Mouse (Mus musculus) MEL (cell line): ENCODE measurements around the gene Higd1a. TPM values are rescaled to one million over a fixed set of nuclear protein-coding genes. Genes with fewer than 3 reads are reported as not detected.

Experiments
- DNase-seq: peaks from one replicate; pipeline ENCODE4 v3.0.0; 2011; ENCODE audit warnings: low read depth, low spot score
- H3K27ac ChIP-seq: 2 replicates; pipeline ENCODE4 v1.5.1; 2012; ENCODE audit warnings: low read depth, mild to moderate bottlenecking, control low read depth, low read length, moderate library complexity; ENCODE audit not compliant: control insufficient read depth
- H3K27me3 ChIP-seq, 2 experiments: fragments of 150-350 bp in 1 of 2; sonication (generic) in 1 of 2; 2 replicates each; pipeline ENCODE4 v1.6.1; 2012; ENCODE audit warnings: low read length in 2 of 2, mild to moderate bottlenecking in 2 of 2, improper control_type of control experiment in 1 of 2, moderate library complexity in 1 of 2; ENCODE audit not compliant: insufficient read depth in 2 of 2, control insufficient read depth in 1 of 2
- H3K36me3 ChIP-seq, 2 experiments: 2 replicates each; pipeline ENCODE4 v1.6.1; 2012 to 2014; ENCODE audit warnings: low read length in 2 of 2, improper control_type of control experiment in 1 of 2, inconsistent platforms in 1 of 2, mild to moderate bottlenecking in 1 of 2; ENCODE audit not compliant: insufficient read depth in 2 of 2, control insufficient read depth in 1 of 2
- H3K4me1 ChIP-seq, 2 experiments: fragments of 150-350 bp in 1 of 2; sonication (generic) in 1 of 2; 2 replicates each; pipeline ENCODE4 v1.6.1; 2012; ENCODE audit warnings: low read length in 2 of 2, improper control_type of control experiment in 1 of 2, mild to moderate bottlenecking in 1 of 2; ENCODE audit not compliant: insufficient read depth in 2 of 2, control insufficient read depth in 1 of 2
- H3K4me3 ChIP-seq, 2 experiments: fragments of 150-350 bp in 1 of 2; sonication (generic) in 1 of 2; 2 replicates each; pipeline ENCODE4 v1.5.1; 2012; ENCODE audit warnings: low read depth in 2 of 2, low read length in 2 of 2, mild to moderate bottlenecking in 2 of 2, moderate library complexity in 2 of 2, control low read depth in 1 of 2, improper control_type of control experiment in 1 of 2; ENCODE audit not compliant: control insufficient read depth in 1 of 2, insufficient read depth in 1 of 2
- H3K79me2 ChIP-seq: 2 replicates; pipeline ENCODE4 v1.6.1; 2012; ENCODE audit warnings: mild to moderate bottlenecking, low read length, moderate library complexity; ENCODE audit not compliant: control insufficient read depth, poor library complexity, insufficient read depth
- H3K9ac ChIP-seq: 2 replicates; pipeline ENCODE4 v1.6.1; 2012; ENCODE audit warnings: low read depth, mild to moderate bottlenecking, control low read depth, low read length, moderate library complexity; ENCODE audit not compliant: control insufficient read depth, poor library complexity, severe bottlenecking
- H3K9me3 ChIP-seq: fragments of 150-350 bp; sonication (generic); replicated peaks from 2 replicates; pipeline ENCODE4 v1.6.1; 2012; ENCODE audit warnings: mild to moderate bottlenecking, low read length, improper control_type of control experiment, moderate library complexity; ENCODE audit not compliant: insufficient read depth
- CHD2 ChIP-seq: IDR thresholded peaks from 2 replicates; pipeline ENCODE4 v1.6.1; 2011; ENCODE audit warnings: low read length, improper control_type of control experiment
- E2F4 ChIP-seq: IDR thresholded peaks from 2 replicates; pipeline ENCODE4 v1.6.1; 2011; ENCODE audit warnings: low read depth, low read length, improper control_type of control experiment, borderline replicate concordance
- ELF1 ChIP-seq: IDR thresholded peaks from 2 replicates; pipeline ENCODE4 v1.6.1; 2014; ENCODE audit warnings: low read depth, mild to moderate bottlenecking, inconsistent platforms, low read length, improper control_type of control experiment, moderate library complexity
- EP300 ChIP-seq, 2 experiments: IDR thresholded peaks; 2 replicates each; pipeline ENCODE4 v1.6.1; 2011; ENCODE audit warnings: improper control_type of control experiment in 2 of 2, low read length in 2 of 2, low read depth in 1 of 2, mild to moderate bottlenecking in 1 of 2
- ETS1 ChIP-seq: IDR thresholded peaks from 2 replicates; pipeline ENCODE4 v1.6.1; 2012; ENCODE audit warnings: low read depth, mild to moderate bottlenecking, inconsistent platforms, low read length, improper control_type of control experiment, moderate library complexity
- GABPA ChIP-seq: IDR thresholded peaks from 2 replicates; pipeline ENCODE4 v1.6.1; 2012; ENCODE audit warnings: low read depth, mild to moderate bottlenecking, inconsistent platforms, low read length, improper control_type of control experiment, moderate library complexity
- HCFC1 ChIP-seq: IDR thresholded peaks from 2 replicates; pipeline ENCODE4 v1.6.1; 2012; ENCODE audit warnings: low read depth, mild to moderate bottlenecking, inconsistent platforms, low read length, improper control_type of control experiment, moderate library complexity
- KAT2A ChIP-seq: conservative IDR thresholded peaks from 2 replicates; pipeline ENCODE4 v1.6.1; 2012; ENCODE audit warnings: low read depth, low read length, improper control_type of control experiment, inconsistent platforms
- MAFK ChIP-seq: IDR thresholded peaks from 2 replicates; pipeline ENCODE4 v1.6.1; 2011; ENCODE audit warnings: low read depth, mild to moderate bottlenecking, low read length, improper control_type of control experiment, borderline replicate concordance
- MAX ChIP-seq: IDR thresholded peaks from 2 replicates; pipeline ENCODE4 v1.6.1; 2011; ENCODE audit warnings: low read length, improper control_type of control experiment
- MEF2A ChIP-seq: IDR thresholded peaks from 2 replicates; pipeline ENCODE4 v1.6.1; 2014; ENCODE audit warnings: low read depth, mild to moderate bottlenecking, inconsistent platforms, low read length, improper control_type of control experiment; ENCODE audit not compliant: poor library complexity, insufficient replicate concordance, severe bottlenecking; ENCODE audit errors: extremely low read depth
- MXI1 ChIP-seq: IDR thresholded peaks from 2 replicates; pipeline ENCODE4 v1.6.1; 2011; ENCODE audit warnings: mild to moderate bottlenecking, low read depth, low read length, improper control_type of control experiment
- MYB ChIP-seq: IDR thresholded peaks from 2 replicates; pipeline ENCODE4 v1.6.1; 2011; ENCODE audit warnings: mild to moderate bottlenecking, low read depth, low read length, improper control_type of control experiment
- MYC ChIP-seq: IDR thresholded peaks from 2 replicates; pipeline ENCODE4 v1.6.1; 2011; ENCODE audit warnings: low read depth, mild to moderate bottlenecking, low read length, improper control_type of control experiment, moderate library complexity
- POLR2A ChIP-seq, 2 experiments: IDR thresholded peaks; 2 replicates each; pipeline ENCODE4 v1.6.1; 2011 to 2012; ENCODE audit warnings: low read length in 2 of 2, mild to moderate bottlenecking in 2 of 2, control low read depth in 1 of 2, improper control_type of control experiment in 1 of 2, low read depth in 1 of 2, moderate library complexity in 1 of 2; ENCODE audit not compliant: control insufficient read depth in 1 of 2, insufficient read depth in 1 of 2, poor library complexity in 1 of 2
- POLR2AphosphoS2 ChIP-seq: IDR thresholded peaks from 2 replicates; pipeline ENCODE4 v1.6.1; 2011; ENCODE audit warnings: low read length, improper control_type of control experiment
- RAD21 ChIP-seq: IDR thresholded peaks from 2 replicates; pipeline ENCODE4 v1.6.1; 2011; ENCODE audit warnings: mild to moderate bottlenecking, low read depth, low read length, improper control_type of control experiment
- RCOR1 ChIP-seq: IDR thresholded peaks from 2 replicates; pipeline ENCODE4 v1.6.1; 2012; ENCODE audit warnings: low read depth, mild to moderate bottlenecking, inconsistent platforms, low read length, improper control_type of control experiment
- SIN3A ChIP-seq: IDR thresholded peaks from 2 replicates; pipeline ENCODE4 v1.6.1; 2012; ENCODE audit warnings: low read length, improper control_type of control experiment, inconsistent platforms
- SMC3 ChIP-seq: IDR thresholded peaks from 2 replicates; pipeline ENCODE4 v1.6.1; 2011; ENCODE audit warnings: low read depth, low read length, improper control_type of control experiment
- USF1 ChIP-seq: IDR thresholded peaks from 2 replicates; pipeline ENCODE4 v1.6.1; 2014; ENCODE audit warnings: low read depth, mild to moderate bottlenecking, inconsistent platforms, low read length, improper control_type of control experiment, moderate library complexity
- USF2 ChIP-seq, 2 experiments: IDR thresholded peaks; 2 replicates each; pipeline ENCODE4 v1.6.1; 2011 to 2012; ENCODE audit warnings: improper control_type of control experiment in 2 of 2, low read length in 2 of 2, borderline replicate concordance in 1 of 2, inconsistent platforms in 1 of 2, low read depth in 1 of 2, mild to moderate bottlenecking in 1 of 2; ENCODE audit not compliant: insufficient read depth in 1 of 2
- ZKSCAN1 ChIP-seq: IDR thresholded peaks from 2 replicates; pipeline ENCODE4 v1.6.1; 2012; ENCODE audit warnings: low read depth, mild to moderate bottlenecking, inconsistent platforms, low read length, improper control_type of control experiment, moderate library complexity
- ZMIZ1 ChIP-seq: IDR thresholded peaks from 2 replicates; pipeline ENCODE4 v1.6.1; 2012; ENCODE audit warnings: low read depth, mild to moderate bottlenecking, inconsistent platforms, low read length, improper control_type of control experiment, moderate library complexity
- ZNF384 ChIP-seq: IDR thresholded peaks from 2 replicates; pipeline ENCODE4 v1.6.1; 2012; ENCODE audit warnings: low read depth, mild to moderate bottlenecking, inconsistent platforms, low read length, improper control_type of control experiment
- polyA plus RNA-seq, 2 experiments: library from polyadenylated mRNA; stranded (reverse) in 1 of 2; unstranded in 1 of 2; fragments of >175 nt in 1 of 2; fragments of >200 nt in 1 of 2; gene quantifications; 2 replicates each; pipeline versions ENCODE4 v1.2.1 to v1.2.4; 2012; ENCODE audit warnings: low replicate concordance in 2 of 2, low read depth in 1 of 2; ENCODE audit not compliant: insufficient read length in 2 of 2, insufficient read depth in 1 of 2, missing spikeins in 1 of 2
- total RNA-seq: library from RNA; depleted of rRNA; stranded (reverse); fragments of 300-350 nt; gene quantifications from 2 replicates; pipeline ENCODE4 v1.2.3, GENCODE M21; 2012

The Higd1a gene
- total and polyA plus RNA-seq, 3 experiments = 142 to 177 TPM; not detected in 1

GRCm38 (mm10) chr9:121815183-121815582 lies 43.0 kb downstream of the Higd1a start:
- H3K4me3 ChIP-seq = no peak overlapping the region
- TF ChIP-seq USF1 = no peak
- no peak for TF ChIP-seq POLR2AphosphoS2
- TF ChIP-seq MYB = no peak
- no peak for TF ChIP-seq MAX
- TF ChIP-seq EP300 (IDR thresholded peaks at IDR 0.05; ENCODE audit: low read depth in 1 of 2, low read length in 2 of 2) = no peak
- TF ChIP-seq MEF2A = no peak
- no peak for TF ChIP-seq ZKSCAN1
- no peak for TF ChIP-seq ZNF384
- TF ChIP-seq ELF1 = no peak
- no peak for TF ChIP-seq KAT2A
- TF ChIP-seq RCOR1 = no peak
- H3K79me2 ChIP-seq = no peaks in the 10 kb centered on the region
- no peak for DNase-seq
- no peaks in the 10 kb centered on the region for H3K36me3 ChIP-seq
- no peak overlapping the region for H3K27ac ChIP-seq
- H3K4me1 ChIP-seq = no peaks in the 10 kb centered on the region
- no peaks in the 10 kb centered on the region; a peak in 1 of 4 replicates for H3K27me3 ChIP-seq
- no peak overlapping the region for H3K9ac ChIP-seq
- H3K9me3 ChIP-seq = no peaks in the 10 kb centered on the region

- Histone ChIP-seq H3K9me3 (no peaks in the 10 kb centered on the region), H3K79me2 (no peaks in the 10 kb centered on the region)
- no peak for TF ChIP-seq MXI1
- no peak for TF ChIP-seq POLR2A (IDR thresholded peaks at IDR 0.05; ENCODE audit: control insufficient read depth in 1 of 2, insufficient read depth in 1 of 2, low read depth in 1 of 2, low read length in 2 of 2, poor library complexity in 1 of 2)
- no peak for TF ChIP-seq ZMIZ1
- TF ChIP-seq HCFC1 = no peak
- TF ChIP-seq, all 39 proteins: peak for 0
- Histone ChIP-seq H3K36me3 (no peaks in the 10 kb centered on the region), H3K4me3 (no peak overlapping the region), H3K27ac (no peak overlapping the region), H3K27me3 (no peaks in the 10 kb centered on the region), H3K9ac (no peak overlapping the region), H3K4me1 (no peaks in the 10 kb centered on the region)
- DNase-seq = no peak
These were observed 47.9 kb downstream of the Higd1a start for GRCm38 (mm10) chr9:121810081-121810821.

GRCm38 (mm10) chr9:121808511-121808910 lies 49.7 kb downstream of the Higd1a start:
- Histone ChIP-seq H3K36me3 (no peaks in the 10 kb centered on the region), H3K27ac (no peak overlapping the region), H3K4me1 (no peaks in the 10 kb centered on the region; a peak in 1 of 4 replicates), H3K4me3 (no peak overlapping the region), H3K9ac (no peak overlapping the region), H3K79me2 (no peaks in the 10 kb centered on the region), H3K27me3 (no peaks in the 10 kb centered on the region), H3K9me3 (no peaks in the 10 kb centered on the region)
- DNase-seq = no peak
- TF ChIP-seq RAD21 (no peak), GABPA (no peak), CHD2 (no peak), USF2 (IDR thresholded peaks at IDR 0.05; ENCODE audit: borderline replicate concordance in 1 of 2, insufficient read depth in 1 of 2, low read depth in 1 of 2, low read length in 2 of 2) (no peak), E2F4 (no peak), SIN3A (no peak), MAFK (no peak), SMC3 (no peak), ETS1 (no peak), EP300 (IDR thresholded peaks at IDR 0.05; ENCODE audit: low read depth in 1 of 2, low read length in 2 of 2) (no peak), MYC (no peak)
